Mouse (Mus musculus): ENCODE measurements around the gene Defa31. TPM values are rescaled to one million over a fixed set of nuclear protein-coding genes. Genes with fewer than 3 reads are reported as not detected.
"Not testable (repeated sequence)": the region's sequence is repeated elsewhere in the genome, so short reads cannot be mapped to it uniquely, and the experiment has no call there.

Defa31 gene
- not detected in 2 replicates for polyA plus RNA-seq (2012; rRNA removed)

DNA sequence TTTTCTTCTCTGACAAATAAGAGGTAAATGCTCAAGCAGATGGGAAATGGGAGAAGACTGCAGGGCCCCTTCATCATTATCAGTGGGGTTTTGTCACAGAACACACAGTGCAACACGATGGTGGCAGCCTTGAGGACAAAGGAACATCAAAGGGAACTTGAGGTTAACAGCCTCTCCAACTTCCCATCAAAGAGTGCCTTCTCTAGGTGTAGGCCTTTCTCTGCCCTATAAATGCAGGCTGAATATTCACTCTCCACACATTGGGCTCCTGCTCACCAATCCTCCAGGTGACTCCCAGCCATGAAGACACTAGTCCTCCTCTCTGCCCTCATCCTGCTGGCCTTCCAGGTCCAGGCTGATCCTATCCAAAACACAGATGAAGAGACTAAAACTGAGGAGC is at the start of gene Defa31:
Gene Defa31, plus strand, starts transcription at position 301 of the 400 bp plus-strand sequence.
- whole genome bisulfite sequencing, result no CpG with 5 or more reads among the region's 1 CpGs
- not testable (repeated sequence) for H3K4me3 ChIP-seq (ENCODE audit: control insufficient read depth, insufficient read depth, low read length); H3K36me3 ChIP-seq (ENCODE audit: control insufficient read depth, insufficient read depth, low read length); H3K27me3 ChIP-seq (ENCODE audit: control insufficient read depth, insufficient read depth, low read length); H3K4me1 ChIP-seq (replicated peaks; ENCODE audit: control insufficient read depth, insufficient read depth, low read length); DNase-seq; H3K27ac ChIP-seq (ENCODE audit: control insufficient read depth, insufficient read depth, low read length)

DNA sequence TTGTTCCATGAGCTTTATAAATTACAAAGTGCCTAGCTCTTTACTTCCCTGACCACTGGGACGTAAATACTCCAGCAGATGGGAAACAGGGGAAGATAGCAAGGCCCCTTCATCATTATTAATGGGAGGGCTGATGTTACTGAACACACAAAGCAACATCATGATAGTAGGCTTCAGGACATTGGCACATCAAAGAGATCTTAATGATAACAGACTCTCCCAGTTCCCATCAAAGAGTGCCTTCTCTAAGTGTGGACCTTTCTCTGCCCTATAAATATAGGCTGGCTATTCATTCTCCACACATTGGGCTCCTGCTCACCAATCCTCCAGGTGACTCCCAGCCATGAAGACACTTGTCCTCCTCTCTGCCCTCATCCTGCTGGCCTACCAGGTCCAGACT is 29.4 kb upstream of the Defa31 start, which contains the start of gene Defa22:
Gene Defa22, plus strand, starts transcription at position 301 of the 400 bp plus-strand sequence.
- not testable (repeated sequence) for H3K4me3 ChIP-seq (ENCODE audit: control insufficient read depth, insufficient read depth, low read length); H3K4me1 ChIP-seq (replicated peaks; ENCODE audit: control insufficient read depth, insufficient read depth, low read length); DNase-seq; H3K27me3 ChIP-seq (ENCODE audit: control insufficient read depth, insufficient read depth, low read length); H3K27ac ChIP-seq (ENCODE audit: control insufficient read depth, insufficient read depth, low read length); H3K36me3 ChIP-seq (ENCODE audit: control insufficient read depth, insufficient read depth, low read length)
- no CpG with 5 or more reads among the region's 1 CpGs for WGBS

DNA sequence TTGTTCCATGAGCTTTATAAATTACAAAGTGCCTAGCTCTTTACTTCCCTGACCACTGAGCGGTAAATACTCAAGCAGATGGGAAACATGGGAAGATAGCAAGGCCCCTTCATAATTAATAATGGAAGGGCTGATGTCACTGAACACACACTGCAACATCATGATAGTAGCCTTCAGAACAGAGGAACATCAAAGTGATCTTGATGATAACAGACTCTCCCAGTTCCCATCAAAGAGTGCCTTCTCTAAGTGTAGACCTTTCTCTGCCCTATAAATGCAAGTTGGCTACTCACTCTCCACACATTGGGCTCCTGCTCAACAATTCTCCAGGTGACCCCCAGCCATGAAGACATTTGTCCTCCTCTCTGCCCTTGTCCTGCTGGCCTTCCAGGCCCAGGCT is 9.8 kb downstream of the Defa31 start, which contains the start of gene Gm15293:
Gene Gm15293, plus strand, starts transcription at position 301 of the 400 bp plus-strand sequence.
- H3K4me1 ChIP-seq (replicated peaks; ENCODE audit: control insufficient read depth, insufficient read depth, low read length); H3K36me3 ChIP-seq (ENCODE audit: control insufficient read depth, insufficient read depth, low read length); H3K27me3 ChIP-seq (ENCODE audit: control insufficient read depth, insufficient read depth, low read length); H3K4me3 ChIP-seq (ENCODE audit: control insufficient read depth, insufficient read depth, low read length); H3K27ac ChIP-seq (ENCODE audit: control insufficient read depth, insufficient read depth, low read length); DNase-seq: not testable (repeated sequence)
- no CpG with 5 or more reads among the region's 1 CpGs for WGBS

Other genes starting within 250 kb of the Defa31 start
- 1.3 TPM in 1 of 2 replicates, not detected in the other for gene AY761185, start 246.9 kb upstream of the Defa31 start, polyA plus RNA-seq (2012; rRNA removed)
- not detected in 2 replicates for gene Defa21, start 166.1 kb upstream of the Defa31 start, polyA plus RNA-seq (2012; rRNA removed)
- not detected in 2 replicates for gene Defa23, start 136.6 kb upstream of the Defa31 start, polyA plus RNA-seq (2012; rRNA removed)
- gene Defa35, start 126.6 kb upstream of the Defa31 start, polyA plus RNA-seq (2012; rRNA removed), result 0.58 TPM in 1 of 2 replicates, not detected in the other
- gene Defa25, start 107.2 kb upstream of the Defa31 start, polyA plus RNA-seq (2012; rRNA removed), result not detected in 2 replicates
- not detected in 2 replicates for gene Gm14851, start 95.6 kb upstream of the Defa31 start, polyA plus RNA-seq (2012; rRNA removed)
- not detected in 2 replicates for gene Defa30, start 57.0 kb upstream of the Defa31 start, polyA plus RNA-seq (2012; rRNA removed)
- gene Defa22, start 29.3 kb upstream of the Defa31 start, polyA plus RNA-seq (2012; rRNA removed), result 0.39 TPM in 1 of 2 replicates, not detected in the other
- not detected in 2 replicates for gene Gm15293, start 9.9 kb downstream of the Defa31 start, polyA plus RNA-seq (2012; rRNA removed)
- not detected in 2 replicates for gene Gm15292, start 58.1 kb downstream of the Defa31 start, polyA plus RNA-seq (2012; rRNA removed)
- gene Defa27, start 123.9 kb downstream of the Defa31 start, polyA plus RNA-seq (2012; rRNA removed), result not detected in 2 replicates
- gene Defa29, start 135.4 kb downstream of the Defa31 start, polyA plus RNA-seq (2012; rRNA removed), result 0.62 TPM in 1 of 2 replicates, not detected in the other
- gene Defa2, start 186.9 kb downstream of the Defa31 start, polyA plus RNA-seq (2012; rRNA removed), result not detected in 2 replicates
- not detected in 2 replicates for gene Defa33, start 200.2 kb downstream of the Defa31 start, polyA plus RNA-seq (2012; rRNA removed)
- not detected in 2 replicates for gene Defa36, start 235.8 kb downstream of the Defa31 start, polyA plus RNA-seq (2012; rRNA removed)

All from thymus, adult 2 months (tissue).